Mouse (Mus musculus) layer of hippocampus, adult 2 months (tissue): ENCODE data around the gene Olfr314. TPM values are rescaled to one million over a fixed set of nuclear protein-coding genes. Genes with fewer than 3 reads are reported as not detected.
"Not testable (repeated sequence)": the region's sequence is repeated elsewhere in the genome, so short reads cannot be mapped to it uniquely, and the experiment has no call there.

Experiments
- DNase-seq, 2 experiments: peaks; one replicate each; pipeline ENCODE4 v3.0.0; 2022; ENCODE audit warnings: low spot score in 2 of 2
- H3K27ac ChIP-seq: fragments of 200-600 bp; 2 replicates; pipeline ENCODE4 v1.8.1; 2022
- H3K4me3 ChIP-seq: fragments of 200-600 bp; 2 replicates; pipeline ENCODE4 v1.8.1; 2022; ENCODE audit warnings: mild to moderate bottlenecking
- CTCF ChIP-seq: fragments of 200-600 bp; conservative IDR thresholded peaks from 2 replicates; pipeline ENCODE4 v1.8.1; 2022; ENCODE audit warnings: antibody characterized with exemption, mild to moderate bottlenecking, moderate library complexity
- long read RNA-seq, 2 experiments: library from polyadenylated mRNA; stranded (forward); transcript quantifications; one replicate each; pipeline ENCODE4 v2.0.0; 2021; ENCODE audit warnings: borderline mapping rate in 2 of 2
- total RNA-seq, 2 experiments: library from RNA; stranded (reverse); gene quantifications; 2 replicates each; pipeline ENCODE4 v1.2.3; 2021

Gene Olfr314
- total RNA-seq, result not detected
- long read RNA-seq, experiment 1, result 0 reads
- long read RNA-seq, experiment 2, result 0 reads

DNA sequence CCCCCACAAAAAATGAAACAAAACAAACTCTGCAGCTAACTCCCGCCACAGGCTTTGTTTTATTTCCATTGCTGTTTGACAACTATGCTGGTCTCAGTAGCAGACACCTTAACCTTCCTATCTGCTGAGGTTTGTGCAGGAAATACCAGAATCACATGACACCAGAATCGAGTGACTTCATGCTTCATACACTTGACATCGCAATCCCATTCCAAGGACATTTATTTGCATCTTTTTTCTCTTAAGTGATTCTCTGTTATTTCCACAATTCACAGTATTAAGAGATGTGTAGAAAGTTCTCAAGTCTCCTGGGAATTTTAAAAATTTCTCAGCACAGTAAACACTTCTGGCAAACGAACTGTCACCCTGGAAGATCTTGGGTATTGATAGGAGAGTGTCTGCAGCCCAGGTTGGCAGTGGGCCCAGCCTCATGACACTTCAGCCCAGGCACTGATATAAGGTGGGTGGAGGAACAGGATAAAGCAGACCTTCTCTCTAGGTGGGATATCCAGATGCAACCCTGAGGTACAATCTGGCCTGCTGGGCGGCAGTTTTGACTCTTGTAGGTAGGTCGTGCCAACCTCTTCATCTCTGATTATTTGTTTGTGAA, at the start of gene Olfr314:
TSS of gene Olfr314 (plus strand) at position 473 of the 610 bp plus-strand sequence.
- no peak for DNase-seq

GRCm38 (mm10) chr11:58733372-58733771, 49.4 kb upstream of the Olfr314 start:
- Histone ChIP-seq H3K27ac (no peak overlapping the region), H3K4me3 (no peak overlapping the region; the same call in 1 of the 2 replicates)
- TF ChIP-seq CTCF, result no peak
- DNase-seq, result peak; percentile 41 to 59

More for the DNA sequence above, at the start of gene Olfr314:
- TF ChIP-seq CTCF, result no peak
- Histone ChIP-seq H3K4me3 (no peak within 1 kb of the TSS), H3K27ac (no peak within 1 kb of the TSS)

DNA sequence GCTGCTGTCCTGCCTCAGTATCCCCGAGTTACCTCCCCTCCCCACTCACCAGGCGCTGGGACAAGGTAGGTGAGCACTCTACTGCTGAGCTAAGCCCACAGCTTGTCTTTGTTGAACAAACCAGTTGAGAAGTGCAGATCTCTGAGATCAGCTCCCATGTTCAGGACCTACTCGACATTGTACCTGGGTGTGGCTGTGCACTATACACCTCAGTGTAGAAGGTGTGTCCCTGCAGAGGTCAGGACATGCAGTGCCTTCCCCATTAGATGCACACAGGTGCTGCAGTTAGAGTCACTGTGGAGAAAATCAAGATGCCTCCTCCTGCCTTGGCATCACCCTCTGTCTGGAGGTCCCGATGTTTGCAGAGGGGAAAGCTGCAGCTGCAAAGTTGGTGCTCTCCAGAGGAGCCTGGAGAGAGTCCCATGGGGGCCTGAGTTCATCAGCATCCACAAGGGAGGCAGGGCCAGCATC, 43.9 kb upstream of the Olfr314 start, which contains the start of gene Olfr317:
TSS of gene Olfr317 (minus strand) at position 421 of the 471 bp plus-strand sequence.
- Histone ChIP-seq H3K27ac (no peak within 1 kb of the TSS), H3K4me3 (no peak within 1 kb of the TSS)
- no peak for DNase-seq
- TF ChIP-seq CTCF, result no peak

DNA sequence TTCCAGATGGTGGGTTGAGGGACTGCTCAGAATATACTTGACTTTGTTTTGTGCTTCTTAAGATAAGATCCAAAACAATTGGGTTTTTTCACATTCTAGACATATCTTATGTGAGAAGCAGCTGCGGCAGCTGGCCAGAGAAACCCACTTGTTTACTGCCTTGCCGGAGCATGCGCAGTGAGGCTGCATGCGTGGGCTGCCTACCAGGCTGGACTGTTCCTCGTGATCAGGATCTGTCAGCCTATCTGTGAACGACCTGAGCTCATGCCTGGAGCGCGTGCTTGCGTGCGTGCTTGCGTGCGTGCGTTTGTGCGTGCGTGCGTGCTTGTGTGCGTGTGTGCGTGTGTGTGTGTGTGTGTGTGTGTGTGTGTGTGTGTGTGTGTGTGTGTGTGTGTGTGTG, 31.7 kb upstream of the Olfr314 start:
- H3K27ac ChIP-seq, H3K4me3 ChIP-seq: not testable (repeated sequence)
- DNase-seq, result peak; percentile 13 to 23

GRCm38 (mm10) chr11:58752434-58752833, 30.3 kb upstream of the Olfr314 start, which contains the start of gene Olfr316:
TSS of gene Olfr316 (plus strand) at chr11:58752734.
- no peak for DNase-seq
- no peak within 1 kb of the TSS for H3K4me3 ChIP-seq
- H3K27ac ChIP-seq, result no peak within 1 kb of the TSS
- no peak for TF ChIP-seq CTCF

- H3K4me3 ChIP-seq, result no peak within 1 kb of the TSS
- no peak for TF ChIP-seq CTCF
- DNase-seq, result no peak
- H3K27ac ChIP-seq, result no peak within 1 kb of the TSS
These were observed 9.9 kb upstream of the Olfr314 start, which contains the start of gene Olfr315 for GRCm38 (mm10) chr11:58772888-58773287. TSS of gene Olfr315 (plus strand) at chr11:58773188.

GRCm38 (mm10) chr11:58784182-58784581, 1.4 kb downstream of the Olfr314 start:
- H3K27ac ChIP-seq, result no peak overlapping the region
- no peak for TF ChIP-seq CTCF
- no peak for DNase-seq
- no peak overlapping the region for H3K4me3 ChIP-seq

DNA sequence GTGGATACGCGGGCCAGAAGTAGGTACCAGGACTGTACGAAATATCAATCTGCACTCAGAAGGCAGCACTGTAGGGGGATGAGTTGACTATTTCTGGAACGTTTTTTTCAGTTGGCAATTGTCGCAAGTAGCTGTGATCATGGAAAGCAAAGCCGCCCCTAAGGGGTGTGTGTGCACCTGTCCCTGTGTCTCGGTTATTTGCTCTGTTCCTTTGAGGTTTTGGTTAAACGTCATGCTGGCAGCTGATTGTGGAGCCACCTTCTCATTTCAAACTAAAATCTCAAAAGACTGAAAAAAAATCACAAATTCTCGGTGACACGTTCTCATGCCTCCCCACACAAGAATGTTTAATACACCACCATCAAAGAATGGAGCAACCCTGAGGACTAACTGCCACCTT, 4.9 kb downstream of the Olfr314 start:
- no peak for DNase-seq
- Histone ChIP-seq H3K4me3 (no peak overlapping the region), H3K27ac (no peak overlapping the region)
- no peak for TF ChIP-seq CTCF

DNA sequence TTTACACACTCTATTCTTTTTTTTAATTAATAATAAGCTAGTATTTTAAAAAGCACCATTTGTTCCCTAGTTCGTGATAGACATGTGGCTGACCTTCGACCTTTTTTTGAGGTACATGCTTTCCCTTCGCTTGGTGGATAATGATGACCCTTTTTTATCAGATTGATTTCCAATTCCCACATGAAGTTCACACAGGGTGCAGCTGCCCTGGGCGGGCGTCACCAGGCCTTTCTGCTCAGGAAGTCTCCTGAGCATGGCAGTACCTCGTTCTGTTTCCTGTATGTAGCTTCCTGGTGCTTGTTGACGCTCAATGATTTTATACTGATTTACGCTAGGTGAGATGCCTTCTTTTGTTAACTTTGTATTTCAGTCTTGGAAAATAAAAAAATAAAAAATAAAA, 5.6 kb downstream of the Olfr314 start:
- TF ChIP-seq CTCF, result no peak
- DNase-seq, result no peak
- Histone ChIP-seq H3K27ac (no peak overlapping the region), H3K4me3 (no peak overlapping the region)

GRCm38 (mm10) chr11:58789532-58789931, 6.8 kb downstream of the Olfr314 start:
- Histone ChIP-seq H3K27ac (no peak overlapping the region), H3K4me3 (no peak overlapping the region)
- DNase-seq, result no peak
- no peak for TF ChIP-seq CTCF

DNA sequence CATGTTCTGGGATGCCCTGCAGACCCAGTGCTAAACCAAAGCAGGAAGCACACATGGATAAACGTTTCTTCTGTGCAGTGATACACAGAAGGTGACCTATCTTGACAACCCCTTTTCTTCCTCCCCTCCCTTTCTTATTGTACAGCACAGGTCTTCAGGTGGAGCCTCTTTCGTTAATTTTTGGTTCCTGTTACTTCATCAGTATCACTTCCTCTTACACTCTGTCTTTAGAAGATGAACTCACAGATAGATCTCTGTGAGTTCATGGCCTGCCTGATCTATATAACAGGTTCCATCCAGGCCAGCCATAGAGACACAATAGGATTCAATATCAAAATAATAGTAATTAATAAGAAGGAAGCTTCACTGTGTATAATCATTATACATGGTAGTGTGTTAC, 7.3 kb downstream of the Olfr314 start:
- TF ChIP-seq CTCF, result no peak
- H3K4me3 ChIP-seq, result no peak overlapping the region
- no peak overlapping the region for H3K27ac ChIP-seq
- no peak for DNase-seq

DNA sequence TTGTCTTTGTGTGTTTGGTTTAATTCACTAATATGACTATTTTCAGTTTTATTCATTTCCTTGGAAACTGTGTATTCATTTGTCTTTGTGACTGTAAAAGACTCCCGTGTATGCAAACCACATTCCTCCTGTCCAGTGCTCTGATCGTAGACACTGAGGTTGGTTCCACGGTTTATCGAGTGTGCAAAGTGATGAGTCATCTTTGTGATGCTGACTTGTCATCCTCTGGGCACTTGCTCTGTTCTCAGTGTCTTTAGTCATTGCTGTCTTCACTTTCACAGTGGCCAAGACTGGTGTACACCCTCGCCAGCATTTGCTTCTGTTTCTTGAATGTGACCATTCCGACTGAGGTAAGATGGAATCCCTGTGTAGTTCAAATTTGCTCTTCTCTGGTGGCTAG, 7.9 kb downstream of the Olfr314 start:
- Histone ChIP-seq H3K4me3 (no peak overlapping the region), H3K27ac (no peak overlapping the region)
- DNase-seq, result no peak
- TF ChIP-seq CTCF, result no peak

DNA sequence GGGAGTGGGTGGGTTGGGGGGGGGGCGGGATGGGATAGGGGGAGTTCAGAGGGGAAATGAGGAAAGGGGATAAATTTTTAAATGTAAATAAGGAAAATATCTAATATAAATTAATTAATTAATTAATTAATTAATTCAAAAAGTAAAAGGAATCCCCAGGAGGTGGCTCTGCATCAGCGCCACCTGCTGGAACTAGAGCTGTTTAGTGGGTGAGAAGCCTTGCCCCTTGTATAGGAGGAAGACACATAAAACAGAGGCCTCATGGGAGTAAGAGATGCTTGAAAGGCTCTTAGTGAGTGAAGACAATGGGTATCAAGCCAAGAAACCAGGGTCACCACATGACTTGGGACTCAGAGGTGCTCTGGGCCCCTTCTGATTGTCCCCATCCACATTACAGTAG, 13.1 kb downstream of the Olfr314 start:
- peak; percentile 51 for TF ChIP-seq CTCF
- H3K4me3 ChIP-seq, result no peak overlapping the region
- peak overlapping the region; percentile 37; the same call in 1 of the 2 replicates for H3K27ac ChIP-seq
- DNase-seq, result no peak

GRCm38 (mm10) chr11:58796850-58797249, 14.1 kb downstream of the Olfr314 start:
- peak; percentile 71 to 76 for DNase-seq
- no peak for TF ChIP-seq CTCF
- Histone ChIP-seq H3K27ac (peak overlapping the region; percentile 37; the same call in 1 of the 2 replicates), H3K4me3 (no peak overlapping the region)
